Mouse (Mus musculus) liver, adult 2 months (tissue): Measurements from ENCODE around the gene Mbip.

Experiments used
- CTCF ChIP-seq: fragments of 200-500 bp; IDR thresholded peaks from 2 replicates; pipeline ENCODE4 v1.5.1; 2011; ENCODE audit warnings: low read depth, low read length, control low read depth
- POLR2A ChIP-seq: fragments of 200-500 bp; IDR thresholded peaks from 2 replicates; pipeline ENCODE4 v1.6.1; 2011; ENCODE audit warnings: low read length, control low read depth; ENCODE audit not compliant: insufficient read depth; ENCODE audit errors: extremely low read depth

DNA sequence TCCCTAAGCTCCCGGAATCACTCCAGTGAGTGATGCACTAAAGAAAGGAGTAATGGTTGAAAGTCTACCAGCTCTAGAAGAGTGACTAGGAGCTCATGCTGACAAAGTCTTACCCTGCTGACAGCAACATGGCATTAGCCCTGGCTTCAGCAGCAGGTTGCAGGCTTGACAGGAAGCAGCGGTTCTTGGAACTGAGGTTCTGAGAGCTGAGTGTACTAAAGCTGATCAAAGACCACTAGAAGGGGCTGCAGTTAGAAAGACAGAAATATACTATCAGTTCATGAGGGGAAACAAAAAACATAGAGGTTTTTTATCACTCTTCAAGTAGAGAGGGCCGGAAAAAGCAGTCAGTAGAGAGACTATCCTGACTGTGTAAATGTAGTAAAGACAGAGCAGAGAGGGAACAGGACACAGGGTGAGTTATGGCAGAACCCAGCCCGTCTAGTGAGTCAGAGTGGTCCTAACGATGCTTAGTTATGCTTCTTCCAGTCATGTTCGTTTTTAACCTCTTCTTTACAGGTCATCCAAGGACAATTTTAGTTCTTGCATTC, 18.2 kb downstream of the Mbip start:
- no peak for TF ChIP-seq POLR2A
- TF ChIP-seq CTCF = no peak
